Mouse (Mus musculus) heart, postnatal 0 days (tissue): Measurements from ENCODE around the gene Zfp865. TPM values are rescaled to one million over a fixed set of nuclear protein-coding genes. Genes with fewer than 3 reads are reported as not detected.

Experiments
- ATAC-seq: fragments of 200-750 bp; cut with Nextera tagmentation; 2 replicates; pipeline ENCODE4 v1.8.0; 2017; ENCODE audit warnings: low read depth, moderate number of reproducible peaks, moderate library complexity; ENCODE audit not compliant: insufficient read depth
- DNase-seq: peaks from one replicate; pipeline ENCODE4 v3.0.0-alpha.2; 2016; ENCODE audit warnings: low spot score
- H3K27ac ChIP-seq: fragments of 300-500 bp; sonication (generic); 2 replicates; pipeline ENCODE4 v1.5.1; 2014; ENCODE audit warnings: low read depth, mild to moderate bottlenecking
- H3K27me3 ChIP-seq: fragments of 300-500 bp; sonication (generic); 2 replicates; pipeline ENCODE4 v1.6.1; 2014; ENCODE audit warnings: low read length, mixed read lengths; ENCODE audit not compliant: control insufficient read depth, insufficient read depth
- H3K36me3 ChIP-seq: fragments of 300-500 bp; sonication (generic); replicated peaks from 2 replicates; pipeline ENCODE4 v1.6.1; 2014; ENCODE audit warnings: low read length, mixed read lengths; ENCODE audit not compliant: control insufficient read depth, insufficient read depth
- H3K4me1 ChIP-seq: fragments of 300-500 bp; sonication (generic); 2 replicates; pipeline ENCODE4 v1.6.1; 2014; ENCODE audit warnings: antibody characterized with exemption; ENCODE audit not compliant: control insufficient read depth, insufficient read depth
- H3K4me2 ChIP-seq: fragments of 300-500 bp; sonication (generic); 2 replicates; pipeline ENCODE4 v1.6.1; 2014; ENCODE audit warnings: low read depth, mild to moderate bottlenecking, low read length, moderate library complexity
- H3K4me3 ChIP-seq: fragments of 300-500 bp; sonication (generic); 2 replicates; pipeline ENCODE4 v1.5.1; 2014; ENCODE audit warnings: low read depth, low read length
- H3K9ac ChIP-seq: fragments of 300-500 bp; sonication (generic); replicated peaks from 2 replicates; pipeline ENCODE4 v1.6.1; 2014; ENCODE audit warnings: low read depth, low read length, mixed read lengths
- H3K9me3 ChIP-seq: fragments of 300-500 bp; sonication (generic); replicated peaks from 2 replicates; pipeline ENCODE4 v1.6.1; 2016; ENCODE audit warnings: low read length; ENCODE audit not compliant: control insufficient read depth
- CTCF ChIP-seq: IDR thresholded peaks from 2 replicates; pipeline ENCODE4 v1.5.1; 2016; ENCODE audit warnings: antibody characterized with exemption, control low read depth, low read depth
- EP300 ChIP-seq: IDR thresholded peaks from 2 replicates; pipeline ENCODE4 v1.6.1; 2016; ENCODE audit warnings: antibody characterized with exemption, low read depth
- WGBS: fragments of 180-500 bp; shearing (Covaris S2); extraction: QIAGEN DNeasy Blood & Tissue Kit; methylation state at CpG from one replicate; pipeline ENCODE4 v1.1.7; 2014; 5-methylcytosine and 5-hydroxymethylcytosine counted together
- polyA plus RNA-seq: library from polyadenylated mRNA; unstranded; fragments of >200 nt; fragmentation: Nextera tagmentation; extraction: Ambion mirVana; gene quantifications from 2 replicates; pipeline ENCODE4 v1.2.1, GENCODE M21; 2015
- total RNA-seq: library from RNA; depleted of rRNA; stranded (reverse); fragments of >200 nt; gene quantifications from 2 replicates; pipeline ENCODE4 v1.2.3, GENCODE M21; 2014; ENCODE audit warnings: low replicate concordance

The Zfp865 gene
- total and polyA plus RNA-seq, 2 experiments from 2014 or later: 2.0 to 17.6 TPM

DNA sequence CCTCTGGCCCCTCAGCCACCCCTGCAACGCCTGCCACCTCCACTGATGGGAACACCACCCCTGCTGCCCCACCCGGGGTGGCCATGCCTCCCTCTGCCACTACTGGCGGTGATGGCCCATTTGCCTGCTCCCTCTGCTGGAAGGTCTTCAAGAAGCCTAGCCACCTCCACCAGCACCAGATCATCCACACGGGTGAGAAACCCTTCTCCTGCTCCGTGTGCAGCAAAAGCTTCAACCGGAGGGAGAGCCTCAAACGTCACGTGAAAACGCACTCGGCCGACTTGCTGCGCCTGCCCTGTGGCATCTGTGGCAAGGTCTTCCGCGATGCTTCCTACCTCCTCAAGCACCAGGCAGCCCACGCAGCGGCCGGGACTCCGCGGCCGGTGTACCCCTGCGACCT, 9.8 kb downstream of the Zfp865 start:
- H3K27ac ChIP-seq: no peak overlapping the region
- DNase-seq (no peak), ATAC-seq (no peak)
- no peak overlapping the region for H3K4me2 ChIP-seq
- peaks cover 21% of the 10 kb centered on the region for H3K9me3 ChIP-seq
- no peak overlapping the region for H3K4me3 ChIP-seq
- H3K9ac ChIP-seq: no peak overlapping the region
- H3K27me3 ChIP-seq: no peaks in the 10 kb centered on the region
- 89% methylated on average over 21 of the region's 21 CpGs for WGBS
- peaks cover 73% of the 10 kb centered on the region for H3K36me3 ChIP-seq
- no peaks in the 10 kb centered on the region for H3K4me1 ChIP-seq
- no peak for TF ChIP-seq EP300
- no peak for TF ChIP-seq CTCF

DNA sequence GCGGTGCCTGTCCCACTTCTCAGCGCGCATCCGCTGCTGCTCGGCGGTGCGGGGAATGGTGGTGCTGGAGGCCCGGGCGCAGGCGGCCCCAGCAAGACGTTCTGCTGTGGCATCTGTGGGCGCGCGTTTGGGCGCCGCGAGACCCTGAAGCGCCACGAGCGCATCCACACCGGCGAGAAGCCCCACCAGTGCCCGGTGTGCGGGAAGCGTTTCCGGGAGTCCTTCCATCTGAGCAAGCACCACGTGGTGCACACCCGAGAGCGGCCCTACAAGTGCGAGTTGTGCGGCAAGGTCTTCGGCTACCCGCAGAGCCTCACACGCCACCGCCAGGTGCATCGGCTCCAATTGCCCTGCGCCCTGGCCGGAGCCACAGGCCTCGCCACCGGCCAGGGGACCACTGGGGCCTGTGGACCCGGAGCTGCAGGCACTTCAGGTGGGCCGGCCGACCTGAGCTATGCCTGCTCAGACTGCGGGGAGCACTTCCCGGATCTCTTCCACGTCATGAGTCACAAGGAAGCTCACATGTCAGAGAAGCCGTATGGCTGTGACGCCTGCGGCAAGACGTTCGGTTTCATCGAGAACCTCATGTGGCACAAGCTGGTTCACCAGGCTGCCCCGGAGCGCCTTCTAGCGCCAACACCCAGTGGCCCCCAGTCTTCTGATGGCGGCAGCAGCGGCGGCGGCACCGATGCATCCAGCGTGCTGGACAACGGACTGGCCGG, 10.5 kb downstream of the Zfp865 start:
- H3K4me2 ChIP-seq: no peak overlapping the region
- H3K4me1 ChIP-seq: no peaks in the 10 kb centered on the region
- no peak overlapping the region for H3K27ac ChIP-seq
- H3K36me3 ChIP-seq: peaks cover 79% of the 10 kb centered on the region
- TF ChIP-seq EP300 (no peak), CTCF (no peak)
- 85% methylated on average over 63 of the region's 63 CpGs for WGBS
- no peak for ATAC-seq
- no peaks in the 10 kb centered on the region for H3K27me3 ChIP-seq
- no peak overlapping the region for H3K9ac ChIP-seq
- H3K4me3 ChIP-seq: no peak overlapping the region
- DNase-seq: no peak
- H3K9me3 ChIP-seq: peaks cover 21% of the 10 kb centered on the region

DNA sequence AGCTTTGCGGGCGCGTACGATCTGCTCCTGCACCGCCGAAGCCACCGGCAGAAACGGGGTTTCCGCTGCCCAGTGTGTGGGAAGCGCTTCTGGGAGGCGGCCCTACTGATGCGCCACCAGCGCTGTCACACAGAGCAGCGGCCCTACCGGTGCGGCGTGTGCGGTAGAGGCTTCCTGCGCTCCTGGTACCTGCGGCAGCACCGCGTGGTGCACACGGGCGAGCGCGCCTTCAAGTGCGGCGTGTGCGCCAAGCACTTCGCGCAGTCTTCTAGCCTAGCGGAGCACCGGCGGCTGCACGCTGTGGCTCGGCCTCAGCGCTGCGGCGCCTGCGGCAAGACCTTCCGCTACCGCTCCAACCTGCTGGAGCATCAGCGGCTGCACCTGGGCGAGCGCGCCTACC, 11.3 kb downstream of the Zfp865 start:
- Histone ChIP-seq H3K4me2 (no peak overlapping the region), H3K27ac (no peak overlapping the region), H3K9ac (no peak overlapping the region), H3K4me1 (no peaks in the 10 kb centered on the region), H3K27me3 (no peaks in the 10 kb centered on the region), H3K36me3 (peaks cover 82% of the 10 kb centered on the region), H3K9me3 (peaks cover 21% of the 10 kb centered on the region), H3K4me3 (no peak overlapping the region)
- TF ChIP-seq CTCF: no peak
- TF ChIP-seq EP300: no peak
- ATAC-seq: no peak
- WGBS: 82% methylated on average over 46 of the region's 46 CpGs
- no peak for DNase-seq

DNA sequence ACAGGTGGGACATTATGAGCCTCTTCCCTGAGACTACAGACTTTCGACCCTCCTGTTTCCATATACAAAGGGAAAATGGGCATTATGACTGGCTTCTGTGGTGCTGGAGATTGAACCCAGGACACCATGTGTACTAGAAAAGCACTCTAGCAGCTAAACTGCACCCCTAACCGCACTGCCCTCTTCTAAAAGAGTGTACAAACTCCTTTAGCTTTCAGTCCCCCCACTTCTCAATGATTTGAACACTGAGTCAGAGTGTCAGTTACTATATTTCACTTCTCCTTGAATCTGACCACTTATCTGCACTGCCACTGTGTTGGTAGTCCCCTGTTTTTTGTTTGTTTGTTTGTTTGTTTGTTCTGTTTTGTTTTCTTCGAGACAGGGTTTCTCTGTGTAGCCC, 13.6 kb downstream of the Zfp865 start, which contains the start of gene 4632433K11Rik:
Gene 4632433K11Rik, plus strand, starts transcription at position 301 of the 400 bp plus-strand sequence.
- no peak for DNase-seq
- no peak for ATAC-seq
- H3K9me3 ChIP-seq: peaks cover 21% of the 10 kb centered on the region
- no peak for TF ChIP-seq CTCF
- no peak for TF ChIP-seq EP300
- H3K27ac ChIP-seq: no peak within 1 kb of the TSS
- H3K4me1 ChIP-seq: peaks cover 8% of the 10 kb centered on the region
- no peak within 1 kb of the TSS for H3K4me2 ChIP-seq
- WGBS: 80% methylated on average over 3 of the region's 3 CpGs
- H3K36me3 ChIP-seq: peaks cover 68% of the 10 kb centered on the region
- no peak within 1 kb of the TSS for H3K4me3 ChIP-seq
- no peaks in the 10 kb centered on the region for H3K27me3 ChIP-seq
- H3K9ac ChIP-seq: no peak within 1 kb of the TSS

DNA sequence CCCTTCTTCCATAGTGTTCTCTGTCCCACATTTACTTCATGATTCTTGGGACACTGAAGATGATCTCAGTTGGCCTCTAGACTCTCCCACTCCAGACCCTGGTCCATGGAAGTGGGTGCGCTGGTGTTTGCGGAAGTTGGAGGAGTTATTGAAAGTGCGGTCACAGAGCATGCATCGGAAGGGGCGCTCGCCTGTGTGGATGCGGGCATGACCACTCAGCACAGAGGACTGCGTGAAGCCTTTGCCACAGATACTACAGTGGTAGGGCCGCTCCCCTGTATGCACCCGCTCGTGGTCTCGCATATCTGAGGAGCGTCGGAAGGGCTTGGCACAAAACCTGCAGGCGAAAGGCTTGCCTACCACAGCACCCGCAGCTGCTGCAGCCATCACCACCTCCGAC, 15.5 kb downstream of the Zfp865 start:
- Histone ChIP-seq H3K36me3 (peaks cover 49% of the 10 kb centered on the region), H3K4me3 (no peak overlapping the region)

DNA sequence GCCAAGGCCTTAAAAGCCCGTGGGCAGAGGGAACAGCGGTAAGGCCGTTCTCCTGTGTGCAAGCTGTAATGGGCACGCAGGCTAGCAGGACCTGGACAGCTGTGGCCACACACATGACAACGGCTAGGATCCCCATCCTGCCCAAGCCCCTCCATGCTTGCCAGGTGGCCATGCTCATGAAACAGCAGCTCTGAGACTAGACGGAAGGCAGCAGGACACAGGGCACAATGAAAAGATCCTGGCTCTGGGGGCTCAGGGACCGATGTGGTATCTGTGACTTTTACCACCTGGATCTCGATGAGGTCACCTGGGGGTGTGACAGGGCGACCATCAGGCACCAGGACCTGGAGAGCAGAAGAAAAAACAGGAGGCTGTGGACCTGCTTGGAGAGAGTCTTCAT, 16.0 kb downstream of the Zfp865 start:
- no peak overlapping the region for H3K4me3 ChIP-seq
- H3K4me1 ChIP-seq: peaks cover 8% of the 10 kb centered on the region
- DNase-seq (no peak), ATAC-seq (no peak)
- TF ChIP-seq EP300 (no peak), CTCF (no peak)
- peaks cover 44% of the 10 kb centered on the region for H3K36me3 ChIP-seq
- no peak overlapping the region for H3K27ac ChIP-seq
- no peak overlapping the region for H3K9ac ChIP-seq
- H3K9me3 ChIP-seq: peaks cover 6% of the 10 kb centered on the region
- no peak overlapping the region for H3K4me2 ChIP-seq
- 93% methylated on average over 9 of the region's 9 CpGs for WGBS
- no peaks in the 10 kb centered on the region for H3K27me3 ChIP-seq

More for the DNA sequence above, 15.5 kb downstream of the Zfp865 start:
- TF ChIP-seq EP300: no peak
- TF ChIP-seq CTCF: no peak
- Histone ChIP-seq H3K4me2 (no peak overlapping the region), H3K4me1 (peaks cover 8% of the 10 kb centered on the region), H3K9me3 (peaks cover 11% of the 10 kb centered on the region), H3K27me3 (no peaks in the 10 kb centered on the region), H3K9ac (no peak overlapping the region), H3K27ac (no peak overlapping the region)
- ATAC-seq: no peak
- DNase-seq: no peak
- 96% methylated on average over 17 of the region's 17 CpGs for WGBS
